Mouse (Mus musculus): ENCODE measurements around the gene BC053393.
"Not testable (repeated sequence)": the region's sequence is repeated elsewhere in the genome, so short reads cannot be mapped to it uniquely, and the experiment has no call there.

BC053393 gene

DNA sequence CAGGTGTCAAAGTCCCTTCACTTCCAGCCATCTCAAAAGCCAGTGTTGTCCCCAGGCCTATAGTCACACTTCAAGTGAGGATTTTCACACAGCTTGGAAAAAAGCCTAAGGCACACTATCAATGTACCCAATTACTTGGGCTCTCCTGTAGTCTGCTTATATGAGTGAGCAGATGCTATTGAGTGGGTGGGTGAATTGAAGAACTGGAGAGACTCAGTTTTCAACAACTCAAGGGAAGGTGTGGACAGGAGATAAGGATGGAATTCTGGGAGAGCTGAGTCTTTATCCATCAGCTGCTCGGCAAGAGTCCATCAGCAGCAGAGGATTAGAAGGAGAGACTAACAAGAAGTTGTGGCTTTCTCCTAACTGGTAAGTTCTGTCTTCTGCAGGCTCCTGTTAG is at the start of gene BC053393:
Gene BC053393, plus strand, starts transcription at position 210 of the 400 bp plus-strand sequence.
- DNase-seq (ENCODE audit: low spot score in 2 of 2), result peak; percentile 18 to 27

DNA sequence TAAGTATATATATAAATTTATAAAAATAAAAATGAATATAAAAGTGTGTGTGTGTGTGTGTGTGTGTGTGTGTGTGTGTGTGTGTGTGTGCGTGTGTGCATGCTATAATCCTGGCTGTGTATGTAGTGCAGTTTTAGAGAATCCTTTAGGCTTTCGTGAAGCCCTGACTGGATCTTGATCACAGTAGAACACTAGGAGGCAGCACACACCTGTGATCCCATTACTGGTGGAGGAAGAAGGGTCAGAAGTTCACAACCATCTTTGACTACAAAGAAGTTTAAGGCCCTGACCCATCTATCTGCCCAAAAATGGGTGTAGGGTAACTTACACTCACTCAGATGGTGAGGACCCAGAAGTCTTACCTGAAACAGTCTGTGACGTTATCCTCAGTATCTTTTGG is 48.6 kb upstream of the BC053393 start:
- no peak for DNase-seq (ENCODE audit: low spot score in 2 of 2)

DNA sequence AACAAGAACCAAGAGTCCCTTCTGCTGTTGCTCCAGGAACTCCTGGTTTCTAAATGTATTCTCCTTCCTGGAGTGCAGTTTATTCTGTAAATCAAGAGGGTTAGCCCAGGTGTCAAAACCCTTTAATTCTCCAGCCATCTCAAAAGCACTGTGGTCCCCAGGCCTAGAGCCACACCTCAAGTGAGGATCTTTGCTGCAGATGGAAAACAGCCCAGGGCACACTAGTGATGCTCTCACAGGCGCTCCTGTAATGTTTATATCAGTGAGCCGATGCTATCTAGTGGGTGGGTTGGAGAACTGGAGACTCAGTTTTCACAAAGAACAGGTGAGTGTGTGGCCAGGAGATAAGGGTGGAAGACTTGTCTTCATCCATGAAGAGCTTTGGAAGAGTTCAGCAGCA is 47.4 kb upstream of the BC053393 start, which contains the start of gene Gm12169:
Gene Gm12169, plus strand, starts transcription at position 301 of the 400 bp plus-strand sequence.
- DNase-seq (ENCODE audit: low spot score in 2 of 2), result no peak

DNA sequence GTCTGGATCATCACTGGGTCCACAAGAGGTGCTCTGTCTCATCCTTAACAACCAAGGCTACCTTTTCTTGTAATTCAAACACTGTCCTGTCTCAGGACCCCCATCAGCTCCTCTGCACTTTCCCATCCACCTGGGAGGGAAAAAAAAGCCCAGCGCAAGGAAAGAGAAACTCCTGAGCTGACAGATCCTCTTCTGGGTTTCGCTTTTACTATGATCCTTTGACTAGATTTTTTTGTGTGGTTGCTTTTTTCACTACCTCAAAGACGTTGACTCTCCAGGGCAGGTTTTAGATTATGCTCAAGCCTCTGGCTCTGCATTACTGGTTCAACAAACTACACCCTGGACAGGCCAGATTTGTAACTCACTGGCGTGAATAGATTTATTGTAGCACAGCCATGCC is 41.2 kb upstream of the BC053393 start:
- DNase-seq (ENCODE audit: low spot score in 2 of 2), result no peak

DNA sequence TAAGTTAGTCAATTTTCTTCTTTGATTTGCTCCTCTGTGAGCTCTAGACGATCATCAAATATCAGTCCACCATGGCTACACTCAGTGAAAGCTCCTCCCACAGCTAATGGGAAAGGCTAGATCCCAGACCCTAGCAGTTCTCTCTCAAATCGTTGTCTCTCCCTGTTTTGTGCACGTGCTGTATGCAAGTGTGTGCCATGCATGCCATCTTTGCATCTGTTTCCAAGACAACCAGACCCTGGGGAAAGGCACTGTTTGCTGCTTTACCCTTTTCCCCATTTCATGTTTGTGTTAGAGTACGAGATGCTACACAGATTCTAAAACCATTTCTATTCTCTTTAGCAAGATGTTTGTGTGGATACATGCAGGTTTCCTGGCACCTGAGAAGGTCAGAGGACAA is 34.4 kb upstream of the BC053393 start:
- DNase-seq (ENCODE audit: low spot score in 2 of 2), result no peak

DNA sequence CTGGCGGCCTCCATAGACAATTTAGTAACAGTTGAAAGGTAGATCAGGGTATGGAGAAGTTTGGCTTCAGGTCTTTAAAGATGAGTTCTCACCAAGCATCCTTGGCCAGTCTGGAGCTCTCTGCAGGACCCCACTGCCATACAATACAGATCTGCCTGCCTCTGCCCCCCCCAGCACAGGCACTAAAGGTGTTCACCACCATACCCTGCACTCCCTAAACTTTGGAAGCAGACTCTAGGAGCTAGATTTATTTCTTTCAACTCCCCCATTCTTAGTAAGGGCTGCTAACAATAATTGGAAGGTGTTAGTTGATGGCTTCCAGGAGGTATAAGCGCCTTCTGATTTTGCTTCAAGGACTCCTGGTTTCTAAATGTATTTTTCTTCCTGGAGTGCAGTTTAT is 27.8 kb upstream of the BC053393 start:
- DNase-seq (ENCODE audit: low spot score in 2 of 2), result no peak

DNA sequence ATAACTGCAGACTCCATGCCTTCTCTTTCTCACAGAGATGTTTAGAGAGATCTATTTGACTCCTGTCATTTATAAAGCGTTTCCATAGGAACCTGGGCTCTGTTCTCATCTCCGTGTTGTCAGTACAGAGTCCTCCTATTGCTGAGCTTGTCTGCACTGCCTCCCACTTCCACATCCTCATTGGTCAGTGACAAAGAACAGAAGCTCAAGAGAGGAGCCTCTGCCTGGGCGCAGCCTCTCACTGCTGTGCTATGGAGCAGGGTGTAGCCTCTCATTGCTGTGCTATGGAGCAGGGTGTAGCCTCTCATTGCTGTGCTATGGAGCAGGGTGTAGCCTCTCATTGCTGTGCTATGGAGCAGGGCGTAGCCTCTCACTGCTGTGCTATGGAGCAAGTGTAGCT is 21.6 kb upstream of the BC053393 start:
- no peak for DNase-seq (ENCODE audit: low spot score in 2 of 2)

DNA sequence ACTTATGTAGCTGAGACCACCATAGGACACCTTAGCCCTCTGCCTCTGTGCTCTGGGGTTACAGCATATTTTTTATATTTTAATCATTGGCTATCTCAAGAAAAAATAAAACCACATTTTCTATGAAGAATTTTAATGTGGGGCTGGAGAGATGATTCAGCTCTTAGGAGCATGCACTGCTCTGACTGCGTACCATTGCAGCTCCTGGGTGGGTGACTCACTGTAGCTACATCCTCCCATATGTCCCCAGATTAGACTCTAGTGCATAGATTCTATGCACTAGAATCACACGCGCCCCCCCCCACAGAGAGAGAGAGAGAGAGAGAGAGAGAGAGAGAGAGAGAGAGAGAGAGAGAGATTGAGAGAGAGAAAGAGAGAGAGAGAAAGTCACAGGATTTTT is 18.6 kb upstream of the BC053393 start:
- DNase-seq (ENCODE audit: low spot score in 2 of 2), result peak in 1 of 2 experiments; percentile 22

DNA sequence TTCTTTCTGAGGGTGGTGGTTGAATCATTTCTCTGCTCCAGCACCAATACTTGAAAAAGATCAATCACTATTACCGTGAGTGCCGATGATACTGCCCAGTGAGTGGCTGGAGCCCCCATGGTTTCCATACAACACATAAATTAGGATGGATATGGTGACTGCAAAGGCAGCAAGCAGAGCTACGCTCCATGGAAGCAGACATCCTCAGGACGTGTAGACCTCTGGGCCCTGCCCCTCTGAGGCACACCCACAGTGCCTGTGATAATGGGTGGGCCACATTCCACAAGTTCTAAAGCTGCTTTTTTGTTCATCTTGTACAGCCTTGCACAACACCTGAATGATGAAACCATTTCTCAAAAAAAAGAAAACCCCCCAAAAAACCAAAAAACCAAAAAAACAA is 10.2 kb upstream of the BC053393 start:
- DNase-seq (ENCODE audit: low spot score in 2 of 2), result no peak

DNA sequence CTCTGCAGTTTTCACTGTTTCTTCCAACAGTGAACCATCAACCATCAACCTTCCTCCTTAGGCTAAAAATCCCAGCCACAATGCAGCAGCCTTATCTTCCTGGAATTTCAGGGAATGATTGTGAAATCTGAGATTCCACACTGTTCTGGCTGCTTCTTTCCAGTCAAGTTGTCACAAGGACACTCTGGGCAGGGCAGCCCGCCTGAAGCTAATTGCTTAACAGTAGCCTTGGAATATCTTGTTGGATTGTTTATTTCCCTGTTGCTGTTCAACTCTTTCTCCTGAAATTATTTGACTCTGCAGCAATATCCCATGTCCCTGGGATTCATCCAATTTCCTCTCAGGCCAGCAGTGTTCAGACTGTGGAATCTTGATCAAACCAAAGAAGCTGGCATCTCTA is 6.7 kb upstream of the BC053393 start:
- no peak for DNase-seq (ENCODE audit: low spot score in 2 of 2)

DNA sequence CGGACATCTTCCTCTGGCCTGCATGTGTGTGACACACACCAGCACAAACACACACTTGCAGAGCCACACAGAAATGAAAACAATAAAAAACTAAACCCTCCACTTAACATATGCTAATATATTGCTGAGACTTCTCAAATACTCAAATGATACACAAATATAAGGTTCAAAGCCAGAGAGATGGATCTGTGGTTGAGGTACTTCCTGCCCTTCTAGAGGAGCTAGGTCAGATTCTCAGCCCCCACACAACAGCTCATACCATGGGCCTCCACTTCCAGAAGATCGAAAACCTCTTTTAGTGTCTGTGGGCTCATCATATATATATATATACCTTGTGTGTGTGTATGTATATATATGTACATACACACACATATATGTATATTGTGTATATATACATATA is 5.4 kb upstream of the BC053393 start:
- no peak for DNase-seq (ENCODE audit: low spot score in 2 of 2)

DNA sequence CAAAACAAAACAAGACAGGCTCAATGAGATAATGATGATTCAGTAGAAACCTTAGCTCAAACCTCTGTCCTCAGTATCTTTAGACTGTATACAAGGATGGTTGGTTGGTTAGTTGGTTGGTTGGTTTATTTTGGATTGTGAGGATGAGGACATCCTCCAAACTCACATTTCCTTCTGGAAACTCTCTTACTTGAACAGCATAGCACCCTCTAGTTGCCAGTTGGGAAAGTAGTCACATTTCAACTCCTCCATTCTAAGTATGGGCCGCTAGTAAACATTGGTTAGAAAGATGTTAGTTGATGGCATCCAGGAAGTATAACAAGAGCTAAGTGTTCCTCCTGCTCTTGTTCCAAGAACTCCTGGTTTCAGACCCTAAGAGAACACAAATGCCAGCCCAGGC is 2.2 kb upstream of the BC053393 start:
- no peak for DNase-seq (ENCODE audit: low spot score in 2 of 2)

DNA sequence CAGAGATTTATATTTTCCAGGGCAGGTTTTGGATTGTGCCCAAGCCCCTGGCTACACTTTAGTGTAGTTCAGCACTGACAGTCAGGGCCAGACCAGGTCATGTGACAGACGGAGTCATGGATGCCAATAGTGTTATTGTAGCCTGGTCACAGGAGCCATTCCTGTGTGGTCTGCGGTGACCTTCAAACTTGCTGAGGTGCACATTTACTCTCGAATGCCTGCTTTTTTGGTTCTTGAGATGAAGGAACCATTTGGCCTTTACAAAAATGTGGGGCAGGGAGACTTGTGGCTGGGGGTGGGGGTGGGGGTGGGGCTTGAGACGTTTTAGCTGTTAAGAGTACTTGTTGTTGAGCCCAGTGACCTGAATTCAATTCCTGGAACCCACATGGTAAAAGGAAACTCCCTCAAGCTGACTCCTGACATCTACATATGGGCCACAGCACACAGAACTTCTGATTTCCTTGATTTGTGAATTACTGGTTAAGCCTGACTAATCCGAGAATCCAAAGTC is 7.5 kb downstream of the BC053393 start:
- no peak for DNase-seq (ENCODE audit: low spot score in 2 of 2)

DNA sequence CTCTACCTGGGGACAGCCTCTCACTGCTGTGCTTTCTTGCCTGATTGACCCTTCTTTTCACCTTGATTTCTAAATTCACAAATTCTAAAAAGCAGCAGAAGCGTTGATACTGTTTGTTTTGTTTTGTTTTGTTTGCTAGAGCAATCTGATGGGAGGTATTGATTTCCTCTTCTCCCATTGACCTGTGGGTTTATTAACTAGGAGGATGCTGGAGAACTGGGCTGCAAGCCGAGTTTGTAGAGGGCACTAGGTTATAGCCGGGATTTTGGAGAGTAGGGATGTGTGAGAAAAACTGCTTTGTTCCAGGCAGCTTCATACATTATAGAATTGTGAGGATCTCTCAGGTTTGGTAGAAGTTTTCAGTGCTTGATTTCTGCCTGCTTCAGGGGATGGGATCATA is 9.1 kb downstream of the BC053393 start:
- DNase-seq (ENCODE audit: low spot score in 2 of 2), result no peak

DNA sequence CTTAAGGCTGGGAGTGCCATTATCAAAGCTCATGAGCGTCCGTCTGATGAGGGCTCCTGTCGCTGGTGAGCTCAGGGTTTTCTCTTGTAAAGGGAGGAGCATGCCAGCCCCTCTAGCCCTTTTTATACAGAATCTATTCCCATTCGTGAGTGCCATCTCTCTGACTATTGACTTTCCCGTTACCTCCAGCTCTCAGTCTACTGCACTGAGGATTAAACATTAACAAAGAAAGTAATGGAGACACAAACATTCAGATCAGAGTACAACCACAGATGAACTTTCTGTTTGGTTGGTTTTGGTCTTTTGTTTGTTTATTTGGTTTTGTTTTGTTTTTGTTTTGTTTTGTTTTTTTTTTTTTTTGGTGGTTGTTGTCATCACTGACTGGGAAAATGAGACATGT is 11.4 kb downstream of the BC053393 start:
- no peak for DNase-seq (ENCODE audit: low spot score in 2 of 2)

DNA sequence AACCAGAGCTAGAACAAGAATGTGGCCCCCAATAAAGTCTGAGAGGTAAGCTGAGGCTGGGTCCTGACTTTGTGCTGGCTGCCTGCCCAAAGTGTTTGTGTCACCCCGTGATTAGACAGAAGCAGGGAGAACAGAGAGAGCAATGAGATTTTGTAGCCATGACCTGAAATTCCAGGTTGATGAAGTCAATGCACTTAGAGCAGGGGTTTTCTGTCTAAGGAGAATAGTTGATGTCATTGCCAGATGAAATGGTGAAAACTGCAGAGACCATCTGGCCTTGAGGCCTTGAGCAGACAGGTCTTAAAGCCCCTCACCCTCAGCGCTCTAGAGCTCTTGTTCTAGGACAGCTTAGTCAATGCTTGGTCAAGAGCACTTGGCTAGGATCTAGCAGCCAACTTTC is 21.1 kb downstream of the BC053393 start:
- DNase-seq (ENCODE audit: low spot score in 2 of 2), result no peak

DNA sequence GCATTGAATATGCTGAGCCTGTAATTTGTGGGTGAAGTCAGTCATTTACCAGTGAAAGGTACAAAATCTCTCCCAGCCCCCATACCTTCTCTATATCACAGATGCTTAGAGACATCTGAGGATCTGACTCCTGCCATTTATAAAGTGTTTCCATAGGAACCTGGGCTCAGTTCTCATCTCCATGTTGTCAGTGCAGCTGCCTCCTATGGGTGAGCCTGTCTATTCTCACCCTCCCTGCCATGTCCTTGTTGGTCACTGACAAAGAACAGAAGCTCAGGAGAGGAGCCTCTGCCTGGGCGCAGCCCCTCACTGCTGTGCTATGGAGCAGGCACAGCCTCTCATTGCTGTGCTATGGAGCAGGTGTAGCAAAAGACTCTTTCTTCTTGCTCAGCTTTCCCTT is 48.6 kb downstream of the BC053393 start:
- DNase-seq (ENCODE audit: low spot score in 2 of 2), result no peak

DNA sequence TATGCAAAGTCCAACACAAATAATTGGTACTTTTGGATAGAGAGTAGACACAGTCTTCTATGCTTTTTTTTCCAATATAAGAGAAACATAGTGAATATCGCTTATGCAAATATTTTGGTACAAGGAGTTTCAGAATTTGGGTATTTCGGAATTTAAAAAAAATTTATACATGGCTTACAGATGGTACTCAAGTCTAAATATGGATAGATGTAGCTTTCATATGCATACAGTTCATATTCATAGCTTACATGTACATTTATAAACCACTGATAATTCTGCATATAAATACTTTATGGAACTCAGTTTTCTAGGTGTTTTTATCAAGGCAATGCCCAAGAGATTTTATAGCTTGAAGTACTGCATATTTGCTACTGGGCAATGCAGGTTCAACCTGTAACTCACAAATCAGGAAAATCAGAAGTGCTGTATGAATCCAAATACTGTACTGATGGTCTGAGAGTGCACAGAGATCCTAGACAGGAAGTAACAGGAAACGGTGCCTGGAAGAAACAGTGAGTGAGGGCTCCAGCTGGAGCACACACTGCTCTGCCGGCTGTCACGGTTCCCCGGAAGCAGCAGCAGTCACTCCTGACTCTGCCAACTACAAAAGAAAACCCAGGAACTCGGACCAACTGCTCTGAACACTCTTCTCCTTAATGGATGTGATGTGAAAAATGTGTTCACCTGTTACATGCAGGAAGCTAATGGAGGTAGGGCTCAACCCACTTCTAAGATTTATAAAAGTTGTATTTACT is 49.3 kb downstream of the BC053393 start:
- DNase-seq (ENCODE audit: low spot score in 2 of 2), result no peak

DNA sequence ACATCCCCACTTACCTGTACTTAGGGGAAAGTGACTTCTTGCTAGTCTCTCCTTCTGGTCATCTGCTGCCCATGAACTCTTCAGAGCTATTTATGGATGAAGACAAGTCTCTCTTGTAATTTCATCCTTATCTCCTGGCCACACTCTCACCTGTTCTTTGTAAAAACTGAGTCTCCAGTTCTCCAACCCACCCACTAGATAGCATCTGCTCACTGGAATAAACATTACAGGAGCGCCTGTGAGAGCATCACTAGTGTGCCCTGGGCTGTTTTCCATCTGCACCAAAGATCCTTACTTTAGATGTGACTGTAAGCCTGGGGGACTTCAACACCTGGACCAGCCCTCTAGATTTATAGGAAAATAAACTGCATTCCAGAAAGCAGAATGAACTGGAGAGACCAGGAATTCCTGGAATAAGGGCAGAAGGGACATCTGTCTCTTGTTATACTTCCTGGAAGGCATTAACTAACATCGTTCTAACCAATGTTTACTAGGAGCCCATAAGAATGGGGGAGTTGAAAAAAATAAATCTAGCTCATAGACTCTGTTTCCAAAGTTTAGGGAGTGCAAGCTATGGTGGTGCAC is 58.0 kb downstream of the BC053393 start, which contains the start of gene Dppa1:
Gene Dppa1, minus strand, starts transcription at position 51 of the 585 bp plus-strand sequence.
- DNase-seq (ENCODE audit: low spot score in 2 of 2), result no peak

DNA sequence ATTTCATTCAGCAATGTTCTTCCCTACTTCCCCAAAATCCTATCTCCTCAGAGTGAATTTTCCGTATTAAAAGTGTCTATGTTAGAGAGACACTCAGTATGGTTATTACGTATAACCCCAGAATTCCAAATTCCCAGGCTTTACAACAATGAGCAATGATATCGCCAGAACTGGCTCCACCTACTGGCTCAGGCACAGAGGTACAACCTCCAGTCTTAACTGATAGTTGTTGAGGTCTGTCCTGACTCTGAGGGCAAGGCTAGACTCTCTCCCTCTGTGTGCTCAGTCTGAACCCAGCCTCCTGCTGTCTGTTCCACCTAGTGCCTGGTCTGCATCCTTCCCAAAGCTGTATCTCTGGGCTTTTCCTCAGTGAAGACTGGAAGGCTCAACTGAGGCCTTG is 60.3 kb downstream of the BC053393 start:
- peak in 1 of 2 experiments; percentile 19 for DNase-seq (ENCODE audit: low spot score in 2 of 2)

DNA sequence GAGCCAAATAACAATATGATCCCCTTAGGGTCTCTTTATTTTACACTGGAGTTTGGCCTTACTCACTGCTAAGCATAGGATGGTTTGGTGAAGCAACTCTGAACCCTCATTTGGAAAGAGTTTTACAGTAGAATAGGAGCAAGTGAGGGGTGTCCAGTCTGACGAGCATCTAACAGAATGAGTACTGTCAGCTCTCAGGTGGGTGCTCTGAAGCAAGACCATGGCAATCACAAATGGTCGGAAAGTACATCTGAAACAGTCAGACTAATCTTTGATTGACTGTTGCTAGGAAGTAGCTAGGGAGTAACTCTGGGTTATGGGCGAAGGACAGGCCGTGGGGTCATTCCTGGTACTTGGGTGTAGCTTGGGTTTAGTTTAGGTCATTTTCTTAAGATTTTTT is 64.2 kb downstream of the BC053393 start:
- not testable (repeated sequence) for DNase-seq (ENCODE audit: low spot score in 2 of 2)

DNA sequence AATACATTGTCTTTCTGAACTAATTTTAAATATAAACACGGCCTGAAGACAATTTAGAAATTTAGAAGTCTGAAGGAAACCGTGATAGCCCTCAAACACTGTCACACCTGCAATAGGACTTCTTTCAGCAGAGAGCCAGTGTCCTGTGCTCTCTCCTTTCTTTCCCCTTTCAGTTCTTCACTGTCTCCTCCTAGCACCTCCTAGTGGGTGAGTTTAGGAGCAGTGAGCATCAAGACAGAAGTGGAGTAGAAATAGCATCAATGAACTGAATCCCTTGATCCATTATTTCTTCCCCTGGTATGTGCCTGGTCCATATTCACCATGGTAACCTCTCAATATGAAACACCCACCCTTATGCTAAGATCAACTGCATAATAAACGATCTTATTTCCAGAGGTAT is 65.2 kb downstream of the BC053393 start:
- no peak for DNase-seq (ENCODE audit: low spot score in 2 of 2)

Data from left cerebral cortex, adult 9 months (tissue).